ENCODE assay signal across 8 mouse cellular contexts in the genomic region with DNA sequence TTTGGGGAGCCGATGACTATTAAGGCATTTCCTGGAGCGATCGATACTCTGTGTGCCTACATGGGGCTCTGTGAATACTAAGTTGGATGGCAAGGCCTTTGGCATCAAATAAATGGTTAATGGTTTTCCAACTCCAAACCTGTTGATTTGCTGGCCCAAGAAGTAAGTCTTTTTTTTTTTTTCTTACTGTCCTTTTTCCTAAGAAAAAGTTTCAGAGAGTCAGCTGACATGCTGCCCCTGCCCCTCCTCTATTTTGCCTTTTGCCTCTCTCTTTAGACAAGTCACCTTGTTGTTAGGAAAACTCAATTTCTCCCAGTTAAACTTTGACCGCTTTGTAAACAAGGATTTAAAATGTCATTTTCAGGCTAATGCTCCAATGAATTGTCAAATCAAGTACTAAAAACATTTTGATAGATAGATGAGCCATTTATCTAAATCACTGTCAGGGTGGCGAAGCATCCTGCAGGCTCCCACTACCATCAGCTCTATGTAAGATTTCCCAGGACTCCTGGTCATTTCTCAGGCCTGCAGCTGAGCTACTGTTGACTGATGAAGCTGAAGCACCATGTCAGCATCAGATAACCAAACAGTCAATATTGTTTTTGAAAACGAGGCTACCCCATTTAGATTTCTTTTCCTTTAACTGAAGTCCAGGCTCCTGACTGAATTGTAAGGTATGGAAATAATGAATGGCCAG.
DNase-seq lines count a peak whose midpoint lies in the region; ATAC-seq lines count a peak whose summit lies in the region.
"Had no signal": no experiment of that assay in that cellular context is flagged by ENCODE, and none has a peak within 500 bp of the region (broad histone marks: within the 10 kb centered on the region; RNA-seq: fewer than 3 reads in every experiment).

No protein-coding gene starts in this region.

- H3K27ac ChIP-seq in neural tube, embryonic 11.5 days (ENCODE audit: low read depth, low read length) = peak overlapping the region; percentile 77; the same call in 1 of the 2 replicates
- H3K27ac ChIP-seq in hindbrain, embryonic 10.5 days = no peak overlapping the region
- no peak overlapping the region; the same call in 1 of the 2 replicates for H3K27ac ChIP-seq in liver, embryonic 13.5 days

- no peak for ATAC-seq in neural tube, embryonic 11.5 days (ENCODE audit: insufficient read depth, low FRiP score, low TSS enrichment)
- ATAC-seq in liver, embryonic 13.5 days (ENCODE audit: low read depth) = no peak
- no peak for ATAC-seq in erythroid progenitor cell, adult 5-6 weeks (replicated peaks; ENCODE audit: low FRiP score, poor library complexity, severe bottlenecking)

- peak overlapping the region; percentile 65 for H3K4me2 ChIP-seq in neural tube, embryonic 11.5 days (ENCODE audit: low read depth)
- peak overlapping the region; percentile 61 for H3K4me2 ChIP-seq in liver, embryonic 13.5 days

- no peaks in the 10 kb centered on the region for H3K36me3 ChIP-seq in neural tube, embryonic 11.5 days (ENCODE audit: control insufficient read depth, insufficient read depth, low read length)
- H3K36me3 ChIP-seq in hindbrain, embryonic 10.5 days = no peaks in the 10 kb centered on the region
- no peaks in the 10 kb centered on the region for H3K36me3 ChIP-seq in liver, embryonic 13.5 days

- peak overlapping the region; percentile 50 for H3K9ac ChIP-seq in neural tube, embryonic 11.5 days (ENCODE audit: low read length)
- peak overlapping the region; percentile 4; the same call in 1 of the 2 replicates for H3K9ac ChIP-seq in liver, embryonic 13.5 days

- H3K4me1 ChIP-seq in neural tube, embryonic 11.5 days (ENCODE audit: control insufficient read depth, insufficient read depth, low read length) = peaks cover 17% of the 10 kb centered on the region
- peaks cover 44% of the 10 kb centered on the region; the same call in 1 of the 2 replicates for H3K4me1 ChIP-seq in hindbrain, embryonic 10.5 days (replicated peaks)
- H3K4me1 ChIP-seq in liver, embryonic 13.5 days (replicated peaks) = peaks cover 4% of the 10 kb centered on the region; the same call in 1 of the 2 replicates

- 15% methylated on average over 6 of the region's 6 CpGs for WGBS in neural tube, embryonic 11.5 days
- 45% methylated on average over 6 of the region's 6 CpGs for WGBS in hindbrain, embryonic 10.5 days
- 49% methylated on average over 6 of the region's 6 CpGs for WGBS in liver, embryonic 13.5 days (ENCODE audit: insufficient replicate concordance)

- H3K27me3 ChIP-seq in neural tube, embryonic 11.5 days (ENCODE audit: control insufficient read depth, insufficient read depth, low read length) = no peaks in the 10 kb centered on the region
- peaks cover 51% of the 10 kb centered on the region for H3K27me3 ChIP-seq in hindbrain, embryonic 10.5 days (ENCODE audit: insufficient read depth, poor library complexity, severe bottlenecking)
- H3K27me3 ChIP-seq in liver, embryonic 13.5 days = peaks cover 46% of the 10 kb centered on the region

- no peak for DNase-seq in neural tube, embryonic 11.5 days (ENCODE audit: low spot score)
- DNase-seq in neural tube, embryonic 10.5 days (ENCODE audit: extremely low spot score, low spot score) = no peak
- no peak for DNase-seq in hindbrain, embryonic 10.5 days (ENCODE audit: low spot score)
- no peak for DNase-seq in liver, embryonic 13.5 days
- no peak for DNase-seq in adrenal gland, postnatal 10 days
- DNase-seq in layer of hippocampus, adult 9-11 months = no peak
- DNase-seq: layer of hippocampus, postnatal 36 days had no signal

- no peaks in the 10 kb centered on the region for H3K9me3 ChIP-seq in neural tube, embryonic 11.5 days (ENCODE audit: control insufficient read depth, low read length)
- no peaks in the 10 kb centered on the region for H3K9me3 ChIP-seq in hindbrain, embryonic 10.5 days
- no peaks in the 10 kb centered on the region for H3K9me3 ChIP-seq in liver, embryonic 13.5 days (replicated peaks)

- peak overlapping the region; percentile 49 for H3K4me3 ChIP-seq in neural tube, embryonic 11.5 days (ENCODE audit: low read depth, low read length)
- H3K4me3 ChIP-seq in hindbrain, embryonic 10.5 days = peak overlapping the region; percentile 67
- H3K4me3 ChIP-seq in liver, embryonic 13.5 days (replicated peaks) = peak overlapping the region; percentile 55
